Mouse (Mus musculus) neural tube, embryonic 10.5 days (tissue): Measurements from ENCODE around the gene Megf11.

Experiments
- DNase-seq: peaks from one replicate; pipeline ENCODE4 v3.0.0-alpha.2; 2017; ENCODE audit warnings: low spot score; ENCODE audit errors: extremely low spot score

Gene Megf11

GRCm38 (mm10) chr9:64557846-64558530, 172.6 kb downstream of the Megf11 start:
- DNase-seq = no peak

GRCm38 (mm10) chr9:64564315-64564767, 178.9 kb downstream of the Megf11 start:
- no peak for DNase-seq

GRCm38 (mm10) chr9:64565915-64566314, 180.5 kb downstream of the Megf11 start:
- no peak for DNase-seq

- no peak for DNase-seq
Measured at GRCm38 (mm10) chr9:64566376-64566775, 180.9 kb downstream of the Megf11 start.

GRCm38 (mm10) chr9:64567482-64567881, 182.1 kb downstream of the Megf11 start:
- no peak for DNase-seq

- DNase-seq = no peak
Measured at GRCm38 (mm10) chr9:64568467-64569260, 183.2 kb downstream of the Megf11 start.

- DNase-seq = no peak
Measured at GRCm38 (mm10) chr9:64570448-64570847, 185.0 kb downstream of the Megf11 start.

- DNase-seq = no peak
Measured at GRCm38 (mm10) chr9:64571091-64571490, 185.7 kb downstream of the Megf11 start.

- DNase-seq = no peak
Measured at GRCm38 (mm10) chr9:64572629-64573190, 187.3 kb downstream of the Megf11 start.

GRCm38 (mm10) chr9:64575658-64576057, 190.2 kb downstream of the Megf11 start:
- no peak for DNase-seq

- no peak for DNase-seq
Measured at GRCm38 (mm10) chr9:64576143-64576878, 190.9 kb downstream of the Megf11 start.

GRCm38 (mm10) chr9:64577156-64577555, 191.7 kb downstream of the Megf11 start:
- no peak for DNase-seq

- no peak for DNase-seq
Measured at GRCm38 (mm10) chr9:64578014-64578413, 192.6 kb downstream of the Megf11 start.

- DNase-seq = no peak
Measured at GRCm38 (mm10) chr9:64579306-64579705, 193.9 kb downstream of the Megf11 start.

GRCm38 (mm10) chr9:64586292-64586691, 200.9 kb downstream of the Megf11 start:
- no peak for DNase-seq

GRCm38 (mm10) chr9:64587991-64588390, 202.6 kb downstream of the Megf11 start:
- no peak for DNase-seq

- no peak for DNase-seq
Measured at GRCm38 (mm10) chr9:64590634-64591041, 205.2 kb downstream of the Megf11 start.

- no peak for DNase-seq
Measured at GRCm38 (mm10) chr9:64591436-64591835, 206.0 kb downstream of the Megf11 start.

- DNase-seq = no peak
Measured at GRCm38 (mm10) chr9:64594442-64594841, 209.0 kb downstream of the Megf11 start.

- DNase-seq = no peak
Measured at GRCm38 (mm10) chr9:64598427-64598826, 213.0 kb downstream of the Megf11 start.

GRCm38 (mm10) chr9:64600731-64601130, 215.3 kb downstream of the Megf11 start:
- no peak for DNase-seq

GRCm38 (mm10) chr9:64602895-64603294, 217.5 kb downstream of the Megf11 start:
- DNase-seq = no peak
